Mouse (Mus musculus) 3T3-L1 (cell line): ENCODE results near the gene Ciapin1.

ENCODE experiments used
- DNase-seq: peaks from one replicate; pipeline ENCODE4 v3.0.0-alpha.2; 2015; ENCODE audit warnings: low read depth, low spot score

The Ciapin1 gene

GRCm38 (mm10) chr8:94780491-94781154, 57.5 kb downstream of the Ciapin1 start:
- no peak for DNase-seq

- no peak for DNase-seq
Measured at GRCm38 (mm10) chr8:94779534-94780294, 58.4 kb downstream of the Ciapin1 start.

GRCm38 (mm10) chr8:94778895-94779533, 59.1 kb downstream of the Ciapin1 start:
- DNase-seq, result peak; percentile 57

- DNase-seq, result no peak
Measured at GRCm38 (mm10) chr8:94778473-94778872, 59.7 kb downstream of the Ciapin1 start.

GRCm38 (mm10) chr8:94778036-94778435, 60.1 kb downstream of the Ciapin1 start:
- no peak for DNase-seq

- DNase-seq, result peak; percentile 72
Measured at GRCm38 (mm10) chr8:94776346-94776745, 61.8 kb downstream of the Ciapin1 start.

- no peak for DNase-seq
Measured at GRCm38 (mm10) chr8:94774601-94775000, 63.6 kb downstream of the Ciapin1 start.

- no peak for DNase-seq
Measured at GRCm38 (mm10) chr8:94773700-94774171, 64.4 kb downstream of the Ciapin1 start.

GRCm38 (mm10) chr8:94773048-94773447, 65.1 kb downstream of the Ciapin1 start:
- no peak for DNase-seq

- DNase-seq, result no peak
Measured at GRCm38 (mm10) chr8:94771941-94772670, 66.1 kb downstream of the Ciapin1 start, which contains the start of gene Cx3cl1. TSS of gene Cx3cl1 (plus strand) at chr8:94772009.

- peak; percentile 44 for DNase-seq
Measured at GRCm38 (mm10) chr8:94770945-94771344, 67.2 kb downstream of the Ciapin1 start.
